Mouse (Mus musculus): ENCODE data around the gene Gm20388. TPM values are rescaled to one million over a fixed set of nuclear protein-coding genes. Genes with fewer than 3 reads are reported as not detected.

Gm20388 gene
- polyA plus RNA-seq, 1 experiment, result 49.7 TPM

DNA sequence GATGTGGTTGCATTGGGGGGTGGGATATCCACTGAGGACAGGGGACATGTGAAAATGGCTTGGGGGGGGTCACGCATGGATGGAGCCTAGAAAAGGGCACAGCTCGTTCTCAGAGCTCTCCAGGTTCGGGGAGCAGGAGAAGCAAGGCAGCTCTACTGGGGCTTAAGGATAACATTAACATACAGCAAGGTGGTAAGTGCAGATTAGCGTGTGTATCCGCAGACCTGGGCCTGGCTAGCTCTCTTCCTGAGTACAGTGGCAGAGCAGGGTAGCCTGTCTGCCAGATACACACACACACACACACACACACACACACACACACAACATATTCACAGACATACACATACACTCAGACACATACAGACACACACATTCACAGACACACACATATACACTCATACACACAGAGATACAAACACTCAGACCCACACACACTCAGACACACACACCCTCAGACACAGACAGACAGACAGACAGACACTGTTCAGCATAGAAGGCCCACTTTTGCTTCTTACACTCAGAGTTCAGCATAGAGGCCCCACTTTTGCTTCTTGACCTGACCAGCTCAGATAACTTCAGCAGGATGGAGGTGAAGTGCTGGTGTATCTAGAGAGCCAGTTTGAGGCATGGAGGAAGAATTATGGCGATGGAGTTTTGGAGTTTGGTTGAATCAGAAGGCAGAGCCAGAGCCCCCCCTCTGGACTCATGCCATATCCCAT, 2708.2 kb downstream of the Gm20388 start:
- no peak overlapping the region for H3K4me3 ChIP-seq (ENCODE audit: insufficient read depth, low read depth, low read length)
- H3K4me1 ChIP-seq (ENCODE audit: control insufficient read depth, insufficient read depth, low read length), result peaks cover 3% of the 10 kb centered on the region; the same call in 1 of the 2 replicates
- no peaks in the 10 kb centered on the region for H3K36me3 ChIP-seq (ENCODE audit: control insufficient read depth, insufficient read depth, low read length)
- TF ChIP-seq CTCF (conservative IDR thresholded peaks at IDR 0.05; ENCODE audit: insufficient read depth, insufficient read length, low read depth, low read length) (no peak), POLR2A (IDR thresholded peaks at IDR 0.05; ENCODE audit: low read depth, low read length) (no peak)
- no peaks in the 10 kb centered on the region for H3K27me3 ChIP-seq (replicated peaks; ENCODE audit: control insufficient read depth, insufficient read depth, low read length)
- no peak overlapping the region for H3K27ac ChIP-seq (ENCODE audit: insufficient read depth, low read depth, low read length)
- 77% methylated on average over 6 of the region's 6 CpGs for WGBS
- no peak for DNase-seq

DNA sequence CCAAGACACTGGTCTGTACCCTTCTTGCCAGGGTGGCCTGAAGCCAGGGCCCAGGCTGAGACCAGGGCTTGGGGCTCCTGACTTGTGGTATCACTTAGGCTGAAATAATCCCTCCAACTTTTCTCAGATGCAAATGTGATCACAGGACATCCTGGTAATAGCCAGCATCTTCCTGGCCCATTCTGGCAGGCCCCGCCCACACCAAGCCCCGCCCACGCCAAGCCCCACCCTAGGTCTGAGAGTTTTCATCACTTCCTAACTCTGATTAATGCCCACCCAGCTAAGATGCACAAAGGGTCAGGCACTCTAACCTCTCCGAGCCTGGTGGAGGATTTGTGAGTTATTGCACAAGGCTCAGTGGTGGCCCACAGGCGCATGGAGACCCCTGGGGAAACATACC, 2709.8 kb downstream of the Gm20388 start:
- no peak overlapping the region for H3K4me3 ChIP-seq (ENCODE audit: insufficient read depth, low read depth, low read length)
- peaks cover 3% of the 10 kb centered on the region; the same call in 1 of the 2 replicates for H3K4me1 ChIP-seq (ENCODE audit: control insufficient read depth, insufficient read depth, low read length)
- WGBS, result 29% methylated on average over 5 of the region's 5 CpGs
- no peak for DNase-seq
- H3K27ac ChIP-seq (ENCODE audit: insufficient read depth, low read depth, low read length), result no peak overlapping the region
- no peaks in the 10 kb centered on the region for H3K27me3 ChIP-seq (replicated peaks; ENCODE audit: control insufficient read depth, insufficient read depth, low read length)
- no peaks in the 10 kb centered on the region for H3K36me3 ChIP-seq (ENCODE audit: control insufficient read depth, insufficient read depth, low read length)
- TF ChIP-seq CTCF (conservative IDR thresholded peaks at IDR 0.05; ENCODE audit: insufficient read depth, insufficient read length, low read depth, low read length) (no peak), POLR2A (IDR thresholded peaks at IDR 0.05; ENCODE audit: low read depth, low read length) (no peak)

GRCm38 (mm10) chr8:122622727-122623126, 2712.1 kb downstream of the Gm20388 start, which contains the start of gene Pabpn1l:
Gene Pabpn1l, minus strand, starts transcription at chr8:122622739.
- Histone ChIP-seq H3K36me3 (ENCODE audit: control insufficient read depth, insufficient read depth, low read length) (no peaks in the 10 kb centered on the region), H3K4me1 (ENCODE audit: control insufficient read depth, insufficient read depth, low read length) (peaks cover 13% of the 10 kb centered on the region), H3K27ac (ENCODE audit: insufficient read depth, low read depth, low read length) (no peak within 1 kb of the TSS), H3K27me3 (replicated peaks; ENCODE audit: control insufficient read depth, insufficient read depth, low read length) (no peaks in the 10 kb centered on the region), H3K4me3 (ENCODE audit: insufficient read depth, low read depth, low read length) (no peak within 1 kb of the TSS)
- DNase-seq, result peak; percentile 54
- no peak for TF ChIP-seq POLR2A (IDR thresholded peaks at IDR 0.05; ENCODE audit: low read depth, low read length)
- TF ChIP-seq CTCF (conservative IDR thresholded peaks at IDR 0.05; ENCODE audit: insufficient read depth, insufficient read length, low read depth, low read length), result no peak
- 58% methylated on average over 6 of the region's 6 CpGs for WGBS

DNA sequence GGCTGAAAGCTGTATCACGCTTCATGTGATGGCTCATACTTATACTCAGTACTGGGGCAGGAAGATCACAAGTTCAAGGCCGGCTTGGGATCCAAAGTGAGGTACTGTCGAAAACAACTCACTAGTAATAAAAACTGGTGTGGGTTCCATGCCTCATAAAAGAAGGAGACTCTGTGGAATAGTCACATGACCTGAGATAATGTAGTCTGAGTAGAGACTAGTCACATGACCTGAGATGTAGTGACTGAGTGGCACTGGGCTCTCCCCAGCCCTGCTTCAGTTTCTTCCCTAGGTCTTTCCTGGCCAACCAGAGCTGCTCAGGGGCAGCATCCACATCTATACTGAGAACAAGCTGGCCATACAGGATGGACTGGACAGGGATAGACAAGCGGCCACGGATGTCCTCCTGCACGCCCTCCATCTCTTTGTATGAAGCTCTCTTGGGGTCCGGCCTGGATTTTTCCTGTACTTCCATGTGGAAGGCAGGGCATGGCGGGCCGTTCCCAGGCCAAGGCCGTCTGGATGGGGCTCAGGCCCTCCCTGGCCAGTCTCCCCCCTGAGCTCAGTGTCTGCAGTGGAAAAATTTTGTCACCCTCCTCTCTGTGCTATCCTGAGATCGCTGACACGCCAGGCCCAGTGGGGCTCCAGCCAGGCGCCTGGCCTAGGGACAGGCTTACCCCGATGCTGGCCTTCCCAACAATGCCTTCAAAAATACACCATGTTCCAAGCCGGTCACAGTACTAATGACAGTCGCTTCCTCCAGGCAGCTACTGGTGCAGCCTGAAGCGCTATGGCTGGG, 2713.4 kb downstream of the Gm20388 start:
- Histone ChIP-seq H3K27ac (ENCODE audit: insufficient read depth, low read depth, low read length) (no peak overlapping the region), H3K4me3 (ENCODE audit: insufficient read depth, low read depth, low read length) (no peak overlapping the region), H3K27me3 (replicated peaks; ENCODE audit: control insufficient read depth, insufficient read depth, low read length) (no peaks in the 10 kb centered on the region), H3K36me3 (ENCODE audit: control insufficient read depth, insufficient read depth, low read length) (no peaks in the 10 kb centered on the region), H3K4me1 (ENCODE audit: control insufficient read depth, insufficient read depth, low read length) (peaks cover 10% of the 10 kb centered on the region; the same call in 1 of the 2 replicates)
- DNase-seq, result no peak
- WGBS, result 83% methylated on average over 17 of the region's 17 CpGs
- no peak for TF ChIP-seq POLR2A (IDR thresholded peaks at IDR 0.05; ENCODE audit: low read depth, low read length)
- TF ChIP-seq CTCF (conservative IDR thresholded peaks at IDR 0.05; ENCODE audit: insufficient read depth, insufficient read length, low read depth, low read length), result no peak

- WGBS, result 80% methylated on average over 5 of the region's 5 CpGs
- H3K27ac ChIP-seq (ENCODE audit: insufficient read depth, low read depth, low read length), result no peak overlapping the region
- DNase-seq, result no peak
- TF ChIP-seq POLR2A (IDR thresholded peaks at IDR 0.05; ENCODE audit: low read depth, low read length) (no peak), CTCF (conservative IDR thresholded peaks at IDR 0.05; ENCODE audit: insufficient read depth, insufficient read length, low read depth, low read length) (no peak)
- no peak overlapping the region for H3K4me3 ChIP-seq (ENCODE audit: insufficient read depth, low read depth, low read length)
- peaks cover 10% of the 10 kb centered on the region; the same call in 1 of the 2 replicates for H3K4me1 ChIP-seq (ENCODE audit: control insufficient read depth, insufficient read depth, low read length)
- H3K36me3 ChIP-seq (ENCODE audit: control insufficient read depth, insufficient read depth, low read length), result no peaks in the 10 kb centered on the region
- no peaks in the 10 kb centered on the region for H3K27me3 ChIP-seq (replicated peaks; ENCODE audit: control insufficient read depth, insufficient read depth, low read length)
These were observed 2714.0 kb downstream of the Gm20388 start for GRCm38 (mm10) chr8:122624653-122625052.

DNA sequence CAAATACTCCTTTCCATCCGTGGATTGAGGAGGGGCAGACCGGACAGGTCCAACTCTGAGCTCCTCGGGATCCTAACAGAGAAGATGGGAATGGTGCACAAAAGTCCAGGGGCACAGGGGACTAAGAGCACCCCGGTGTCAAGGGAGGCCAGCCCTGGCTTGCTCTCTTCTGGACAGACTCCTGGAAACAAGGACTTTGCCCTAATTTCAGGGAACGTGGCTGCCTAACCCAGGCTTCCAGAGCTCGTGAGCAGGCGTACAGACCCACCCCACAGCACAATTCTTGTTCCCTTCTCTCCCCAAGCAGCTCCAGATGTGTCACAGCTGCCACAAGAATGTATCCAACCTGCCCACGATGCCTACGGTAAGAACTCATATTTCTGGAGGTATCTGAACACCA, 2715.2 kb downstream of the Gm20388 start:
- H3K27ac ChIP-seq (ENCODE audit: insufficient read depth, low read depth, low read length), result no peak overlapping the region
- H3K27me3 ChIP-seq (replicated peaks; ENCODE audit: control insufficient read depth, insufficient read depth, low read length), result no peaks in the 10 kb centered on the region
- peak; percentile 69 for DNase-seq
- peaks cover 10% of the 10 kb centered on the region; the same call in 1 of the 2 replicates for H3K4me1 ChIP-seq (ENCODE audit: control insufficient read depth, insufficient read depth, low read length)
- WGBS, result 56% methylated on average over 9 of the region's 9 CpGs
- H3K4me3 ChIP-seq (ENCODE audit: insufficient read depth, low read depth, low read length), result no peak overlapping the region
- TF ChIP-seq CTCF (conservative IDR thresholded peaks at IDR 0.05; ENCODE audit: insufficient read depth, insufficient read length, low read depth, low read length) (no peak), POLR2A (IDR thresholded peaks at IDR 0.05; ENCODE audit: low read depth, low read length) (no peak)
- H3K36me3 ChIP-seq (ENCODE audit: control insufficient read depth, insufficient read depth, low read length), result no peaks in the 10 kb centered on the region

GRCm38 (mm10) chr8:122626896-122627295, 2716.3 kb downstream of the Gm20388 start:
- no peak overlapping the region for H3K27ac ChIP-seq (ENCODE audit: insufficient read depth, low read depth, low read length)
- no peaks in the 10 kb centered on the region for H3K36me3 ChIP-seq (ENCODE audit: control insufficient read depth, insufficient read depth, low read length)
- TF ChIP-seq POLR2A (IDR thresholded peaks at IDR 0.05; ENCODE audit: low read depth, low read length), result no peak
- no peak overlapping the region for H3K4me3 ChIP-seq (ENCODE audit: insufficient read depth, low read depth, low read length)
- no peaks in the 10 kb centered on the region for H3K27me3 ChIP-seq (replicated peaks; ENCODE audit: control insufficient read depth, insufficient read depth, low read length)
- peaks cover 10% of the 10 kb centered on the region; the same call in 1 of the 2 replicates for H3K4me1 ChIP-seq (ENCODE audit: control insufficient read depth, insufficient read depth, low read length)
- DNase-seq, result no peak
- 74% methylated on average over 2 of the region's 2 CpGs for WGBS

Measured in kidney, adult 2 months (tissue).